Mouse (Mus musculus) c-Kit-negative CD71-positive TER-119-positive erythroid progenitor cells, embryonic 14.5 days (primary cell): Measurements from ENCODE around the gene Zdhhc12.

Source experiments
- DNase-seq: peaks from one replicate; pipeline ENCODE4 v3.0.0-alpha.2; 2013; ENCODE audit warnings: low read depth, low spot score

The Zdhhc12 gene

GRCm38 (mm10) chr2:30100214-30100613, 6.8 kb upstream of the Zdhhc12 start:
- no peak for DNase-seq

DNA sequence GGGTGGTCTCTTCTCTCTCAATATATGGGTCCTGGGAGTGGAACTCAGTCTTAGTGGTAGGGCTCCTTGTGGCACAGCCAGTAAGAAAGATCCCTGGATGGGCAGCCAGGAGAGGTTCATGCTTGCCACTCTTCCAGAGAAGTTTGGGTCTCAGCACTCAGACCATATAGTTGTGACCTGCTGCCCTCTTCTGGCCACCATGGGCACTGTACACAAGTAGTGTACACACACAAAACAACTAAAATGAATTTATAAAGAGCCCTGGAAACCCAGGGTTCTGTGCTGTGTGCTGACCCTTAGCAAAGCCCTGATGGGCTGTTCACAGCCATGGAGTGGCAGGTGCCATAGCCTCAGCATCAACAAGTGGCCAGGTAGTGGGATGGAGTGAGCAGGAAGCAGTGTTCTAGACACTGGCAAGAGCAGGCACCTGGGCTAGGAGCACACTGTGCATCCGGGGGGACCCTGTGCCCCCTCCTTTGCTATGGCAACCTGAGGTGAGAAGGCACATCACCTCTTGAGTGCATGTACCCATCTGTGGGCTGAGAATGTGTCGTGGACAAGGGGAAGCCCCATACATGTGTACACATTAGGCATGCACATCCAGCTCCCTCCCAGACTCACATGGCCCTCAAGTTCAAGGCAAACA, 2.6 kb upstream of the Zdhhc12 start:
- no peak for DNase-seq

- DNase-seq: no peak
These were observed 750 bp upstream of the Zdhhc12 start for GRCm38 (mm10) chr2:30094208-30094588.

DNA sequence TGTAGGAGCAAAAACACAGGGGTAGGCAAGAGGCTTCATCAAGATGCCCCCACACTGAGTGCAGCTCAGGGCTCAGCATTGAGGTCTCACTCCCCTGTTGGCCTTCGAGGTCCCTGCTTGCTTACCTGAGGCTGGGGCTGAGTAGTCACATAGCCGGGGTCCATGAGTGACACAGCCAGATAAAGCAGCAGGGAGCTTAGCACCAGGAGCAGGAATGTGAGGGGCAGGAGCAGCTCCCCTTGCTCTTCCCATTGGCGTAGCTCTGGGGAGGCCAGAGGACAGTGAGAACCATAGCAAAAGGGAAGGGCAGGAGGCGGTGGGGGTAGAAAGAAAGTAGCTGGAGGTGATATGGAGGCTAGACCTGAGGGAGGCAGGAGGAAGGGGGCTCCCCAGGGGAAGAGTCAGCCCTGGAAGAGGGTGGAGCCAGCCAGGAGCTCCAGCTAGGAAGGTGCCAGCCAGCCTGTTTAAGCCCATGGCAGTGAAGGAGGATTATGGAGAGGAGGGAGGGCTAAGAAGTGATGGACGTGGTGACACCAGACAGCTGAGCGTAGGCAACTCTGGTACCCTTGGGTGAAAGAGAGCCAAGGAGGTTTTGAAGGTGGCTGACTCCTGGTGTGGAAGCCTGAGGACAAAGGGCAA, 1.0 kb downstream of the Zdhhc12 start:
- DNase-seq: no peak

GRCm38 (mm10) chr2:30091521-30091920, 1.9 kb downstream of the Zdhhc12 start:
- no peak for DNase-seq

DNA sequence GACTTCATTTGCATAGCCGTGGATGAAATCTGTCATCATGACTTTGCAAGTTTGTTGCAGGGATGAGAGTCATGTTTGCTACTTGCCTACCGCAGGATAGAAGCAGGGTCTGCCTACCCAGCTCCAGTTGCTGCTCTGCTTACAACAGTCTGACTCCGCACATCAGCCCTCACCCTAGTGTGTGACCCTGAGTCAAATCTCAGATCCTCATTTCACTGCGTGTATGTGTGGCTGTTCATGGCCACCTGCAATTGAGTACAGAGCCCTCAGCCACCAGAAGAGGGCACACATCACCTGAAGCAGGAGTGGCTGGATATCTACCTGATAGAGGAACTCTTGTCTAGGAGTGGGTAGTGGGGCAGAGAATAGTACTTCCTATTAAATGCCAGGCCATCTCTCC, 6.1 kb downstream of the Zdhhc12 start:
- DNase-seq: no peak

DNA sequence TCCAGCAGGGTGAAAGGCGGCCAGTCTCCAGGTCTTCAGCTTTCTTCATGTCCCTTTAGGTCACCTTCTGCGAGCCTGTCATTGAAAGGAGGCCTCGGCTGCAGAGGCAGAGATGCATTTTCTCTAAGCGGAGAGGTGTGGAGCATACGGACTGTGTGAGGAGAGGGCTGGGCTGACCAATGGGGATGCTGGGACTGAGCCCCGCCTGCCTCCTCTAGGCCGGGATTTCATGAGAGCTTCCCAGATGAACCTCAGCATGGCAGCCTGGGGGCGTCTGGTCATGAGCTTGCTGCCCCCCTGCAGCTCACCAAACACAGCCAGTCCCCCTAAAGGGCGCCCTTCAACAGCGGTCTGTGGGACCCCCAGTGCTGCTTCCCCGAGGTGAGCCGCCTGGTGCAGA, 8.8 kb downstream of the Zdhhc12 start:
- no peak for DNase-seq

- DNase-seq: no peak
These were observed 9.3 kb downstream of the Zdhhc12 start for GRCm38 (mm10) chr2:30084113-30084512.

DNA sequence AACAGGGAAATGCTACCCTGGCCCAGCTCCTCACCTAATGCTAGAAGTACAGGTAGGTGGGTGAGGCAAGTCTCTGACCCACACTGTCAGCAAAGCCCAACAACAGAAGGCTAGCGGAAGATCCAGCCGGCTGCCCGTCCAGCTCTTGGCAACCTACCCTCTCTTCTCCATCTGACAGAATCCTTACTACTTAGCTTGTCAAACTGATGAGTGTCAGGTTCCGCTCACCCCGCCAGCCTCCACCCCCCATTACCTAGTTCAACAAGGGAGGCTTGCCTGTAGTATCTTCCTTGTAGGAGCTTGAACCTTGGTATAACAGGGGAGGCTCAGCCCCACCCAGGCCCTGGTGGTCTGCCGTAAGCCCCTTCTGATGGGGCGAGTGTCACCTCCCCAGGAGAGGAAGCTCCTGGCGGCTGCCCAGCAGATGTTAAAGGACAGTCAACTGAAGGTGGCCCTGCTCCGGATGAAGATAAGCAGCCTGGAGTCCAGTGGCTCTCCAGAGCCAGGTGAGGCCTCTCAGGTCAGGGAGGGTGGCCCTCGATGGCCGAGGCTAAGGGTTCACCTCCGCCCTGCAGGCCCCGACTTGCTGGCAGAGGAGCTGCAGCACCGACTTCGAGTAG, 13.2 kb downstream of the Zdhhc12 start:
- no peak for DNase-seq

GRCm38 (mm10) chr2:30078760-30079159, 14.7 kb downstream of the Zdhhc12 start:
- no peak for DNase-seq

- no peak for DNase-seq
These were observed 15.1 kb downstream of the Zdhhc12 start for GRCm38 (mm10) chr2:30078349-30078712.

DNA sequence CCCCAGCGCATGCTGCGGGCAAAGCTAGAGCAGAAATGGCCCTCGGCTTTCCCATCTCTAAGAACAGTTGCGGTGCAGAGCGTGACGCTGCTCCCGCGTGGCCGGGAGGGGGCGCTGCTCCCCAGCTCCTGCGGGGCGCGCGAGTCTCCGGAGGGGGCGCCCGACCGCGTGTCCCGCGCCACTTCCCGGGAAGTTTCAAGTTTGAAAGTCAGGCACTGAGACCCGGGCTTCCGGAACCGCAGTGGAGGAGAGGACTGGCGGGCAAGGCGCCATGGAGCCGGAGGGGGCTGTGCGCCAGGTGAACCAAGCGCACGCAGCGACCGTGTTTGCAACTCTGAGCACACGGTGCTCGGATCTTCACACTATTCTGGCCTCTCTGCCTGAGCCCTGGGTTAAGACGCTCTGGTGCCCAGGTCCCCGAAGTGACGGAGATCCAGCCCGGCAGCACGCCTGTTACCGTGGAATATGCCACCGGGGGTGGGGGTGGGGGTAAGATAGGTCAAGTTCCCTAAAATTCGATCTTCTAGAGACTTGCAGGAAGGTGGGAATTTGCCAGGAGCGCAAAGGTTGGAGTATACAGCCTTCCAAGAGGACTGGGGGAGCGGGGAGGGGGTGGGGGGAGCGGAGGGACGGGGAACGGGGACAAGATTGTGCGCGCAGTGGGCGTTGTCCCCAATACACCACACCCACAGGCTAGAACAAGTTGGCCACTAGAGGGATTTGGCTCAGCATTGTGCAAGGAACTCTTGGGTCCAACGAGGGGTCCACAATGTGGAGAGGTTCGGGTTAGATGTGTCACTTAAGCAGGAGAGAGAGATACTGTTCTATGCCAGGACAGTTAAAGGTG, 15.7 kb downstream of the Zdhhc12 start, which contains the start of gene Pkn3:
Gene Pkn3, plus strand, starts transcription at position 183 of the 847 bp plus-strand sequence.
- DNase-seq: peak; percentile 62

DNA sequence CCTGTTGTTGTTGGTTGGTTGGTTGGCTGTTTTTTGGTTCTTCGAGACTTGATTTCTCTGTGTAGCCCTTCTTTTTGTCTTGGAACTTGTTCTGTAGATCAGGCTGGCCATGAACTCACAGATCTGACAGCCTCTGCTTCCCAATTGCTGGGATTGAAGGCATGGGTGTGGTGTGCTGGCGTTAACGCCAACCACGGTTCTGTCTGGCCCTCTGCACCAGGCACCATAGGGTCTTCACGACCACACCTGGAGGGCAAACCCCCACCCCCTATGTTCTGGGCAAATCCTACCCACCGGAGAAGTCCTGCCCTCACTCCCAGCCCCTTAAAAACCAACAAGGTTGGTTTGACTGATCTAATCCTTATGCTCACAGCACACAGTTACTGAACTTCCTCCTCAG, 16.5 kb downstream of the Zdhhc12 start:
- no peak for DNase-seq

DNA sequence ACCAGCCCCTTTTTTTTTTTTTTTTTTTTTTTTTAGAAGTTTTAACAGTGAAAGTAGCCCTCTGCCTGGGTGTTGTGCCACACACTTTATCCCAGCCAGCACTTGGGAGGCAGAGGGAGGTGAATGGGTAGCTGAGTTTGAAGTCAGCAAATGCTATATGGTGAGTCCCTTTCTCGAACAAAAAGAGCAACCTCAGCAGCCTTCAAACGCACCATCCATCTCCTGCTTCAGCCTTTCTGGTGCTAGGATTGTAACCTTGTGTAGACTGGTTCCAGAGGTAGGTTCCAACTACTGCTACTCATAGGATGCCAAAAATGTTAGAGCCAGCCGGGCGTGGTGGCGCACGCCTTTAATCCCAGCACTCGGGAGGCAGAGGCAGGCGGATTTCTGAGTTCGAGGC, 17.0 kb downstream of the Zdhhc12 start:
- no peak for DNase-seq

GRCm38 (mm10) chr2:30075625-30076024, 17.8 kb downstream of the Zdhhc12 start:
- no peak for DNase-seq

DNA sequence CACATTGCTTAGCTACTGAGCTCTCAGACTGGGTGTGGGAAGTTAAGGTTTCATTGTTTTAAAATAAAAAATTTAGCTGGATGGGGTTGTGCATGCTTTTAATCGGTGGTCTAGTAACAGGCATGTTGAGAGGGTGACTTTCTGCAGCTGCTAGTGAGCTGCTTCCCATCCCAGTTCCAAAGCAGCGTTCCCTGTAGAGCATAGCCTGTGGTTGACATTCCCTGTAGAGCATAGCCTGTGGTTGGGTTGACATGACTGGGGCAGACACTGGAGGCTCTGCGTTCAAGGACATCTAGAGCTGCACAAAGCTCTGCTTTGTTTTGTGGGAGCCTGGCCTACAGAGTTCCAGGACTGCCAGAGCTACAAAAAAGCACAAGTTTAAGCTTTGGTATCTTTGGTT, 20.2 kb downstream of the Zdhhc12 start:
- DNase-seq: no peak

DNA sequence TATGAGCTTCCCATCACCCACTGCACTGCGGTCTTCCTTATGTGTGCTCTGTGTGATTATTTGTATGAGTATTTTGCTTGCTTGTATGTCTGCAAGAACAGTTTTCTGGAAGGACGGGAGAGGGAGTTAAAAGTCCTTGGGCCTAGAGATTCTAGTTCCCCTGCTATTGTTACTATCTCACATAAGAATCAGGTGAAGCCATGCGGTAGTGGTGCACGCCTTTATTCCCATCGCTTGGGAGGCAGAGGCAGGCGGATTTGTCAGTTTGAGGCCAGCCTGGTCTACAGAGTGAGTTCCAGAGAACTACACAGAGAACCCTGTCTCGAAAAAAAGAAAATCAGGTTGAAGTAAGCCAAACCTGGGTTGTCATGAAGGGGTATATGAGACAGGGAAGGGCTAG, 20.6 kb downstream of the Zdhhc12 start:
- DNase-seq: no peak

DNA sequence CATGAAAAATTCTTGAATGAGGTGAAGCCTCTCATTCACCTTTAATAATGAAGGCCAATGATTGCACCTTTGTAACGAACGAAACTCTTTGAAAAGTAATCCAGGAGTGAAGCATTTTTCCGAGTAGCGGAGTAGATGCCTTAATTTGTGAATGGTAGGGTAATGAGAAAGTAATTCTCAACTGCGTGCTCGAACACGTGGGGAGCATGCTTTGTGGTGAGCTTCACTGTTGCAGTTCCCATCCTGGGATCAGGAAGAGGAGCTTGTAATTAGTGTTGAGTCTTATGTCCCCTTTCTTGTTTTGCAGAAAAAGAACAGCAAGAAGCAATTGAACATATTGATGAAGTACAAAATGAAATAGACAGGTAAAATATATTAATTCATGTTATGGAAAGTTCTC, 25.5 kb downstream of the Zdhhc12 start:
- no peak for DNase-seq

DNA sequence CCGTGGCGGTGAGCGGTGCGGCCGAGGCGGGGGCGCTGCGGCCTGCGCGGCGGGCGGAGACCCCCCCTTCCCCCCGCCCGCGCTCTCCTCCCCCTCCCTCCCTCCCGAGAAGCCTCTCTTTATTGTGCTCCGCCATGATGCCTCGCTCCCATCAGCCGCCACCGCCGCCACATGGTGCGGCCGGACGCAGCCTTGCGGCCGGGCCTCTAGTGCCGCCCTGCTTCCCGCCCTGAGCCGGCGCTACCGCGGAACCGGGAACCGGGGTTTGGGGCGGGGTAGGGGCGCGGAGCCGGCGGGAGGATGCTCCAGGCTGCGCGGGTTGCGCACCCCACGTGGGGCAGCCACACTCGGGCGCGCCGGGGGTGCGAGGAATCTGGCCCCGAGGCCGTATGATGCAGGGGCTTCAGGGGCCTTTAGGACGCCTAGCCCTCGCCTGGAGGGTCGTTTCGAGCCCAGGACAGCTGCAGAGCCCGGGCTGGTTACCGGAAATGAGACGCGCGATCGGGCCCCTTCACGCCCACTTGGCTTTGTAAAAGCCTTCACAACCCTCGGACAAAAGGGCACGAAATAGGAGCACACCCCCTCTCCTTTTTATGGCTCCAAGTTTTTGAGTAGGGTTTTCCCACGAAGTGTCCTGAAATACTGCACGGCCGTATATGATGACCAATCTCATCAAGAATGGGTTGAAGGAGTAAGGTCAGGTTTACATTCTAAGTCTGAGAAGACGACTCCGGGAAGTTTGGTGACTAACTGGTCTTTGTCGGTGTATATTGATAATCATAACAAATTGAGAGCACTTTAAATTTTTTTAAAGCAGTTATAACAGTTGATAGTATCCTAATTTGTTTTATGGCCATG, 26.2 kb downstream of the Zdhhc12 start:
- no peak for DNase-seq

DNA sequence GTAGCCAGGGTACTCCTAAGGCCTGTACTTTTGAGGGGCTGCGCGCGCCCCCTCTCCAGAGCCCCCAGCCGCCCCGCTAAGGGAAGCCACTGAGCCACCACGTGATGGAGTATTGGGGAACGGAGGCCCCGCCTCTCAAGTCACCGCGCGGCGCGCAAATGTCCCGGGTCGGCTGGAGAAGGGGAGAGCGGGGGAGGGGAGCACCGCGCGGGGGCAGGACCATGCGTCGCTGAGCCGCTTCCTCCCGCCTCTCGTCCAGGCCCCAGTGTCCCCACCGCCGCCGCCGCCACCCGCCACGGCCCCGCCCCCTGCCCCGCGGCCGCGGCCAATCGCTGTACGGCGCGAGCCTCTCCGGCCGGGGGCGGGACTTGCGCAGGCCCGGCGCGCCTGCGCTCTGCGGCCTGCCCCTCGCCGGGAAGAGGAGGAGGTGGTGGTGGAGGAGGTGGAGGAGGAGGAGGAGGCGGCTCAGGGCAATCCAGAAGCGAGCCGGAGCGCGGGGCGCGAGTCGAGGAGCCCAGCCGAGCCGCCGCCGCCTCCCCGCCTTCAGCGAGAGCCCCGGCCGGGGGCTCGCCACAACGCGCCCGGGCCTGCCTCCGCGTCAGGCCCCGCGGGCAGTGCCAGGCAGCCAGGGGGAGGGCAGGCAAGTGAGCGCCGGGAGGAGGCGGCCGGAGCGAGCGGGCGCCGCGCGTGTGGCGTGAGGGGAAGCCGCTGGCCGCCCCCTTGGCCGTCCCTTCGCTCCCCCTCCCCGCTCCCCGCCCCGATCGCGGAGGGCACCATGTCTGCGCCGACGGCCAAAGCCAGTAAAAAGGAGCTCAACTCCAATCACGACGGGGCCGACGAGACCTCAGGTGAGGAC, 27.2 kb downstream of the Zdhhc12 start:
- DNase-seq: peak; percentile 81
